Mouse (Mus musculus) urinary bladder, postnatal 25 days (tissue): ENCODE data around the gene Scgb1a1.
"Not testable (repeated sequence)": the region's sequence is repeated elsewhere in the genome, so short reads cannot be mapped to it uniquely, and the experiment has no call there.

Source experiments
- DNase-seq: peaks from one replicate; pipeline ENCODE4 v3.0.0; 2022; ENCODE audit warnings: low spot score

Scgb1a1 gene

GRCm38 (mm10) chr19:9100297-9101061, 12.7 kb upstream of the Scgb1a1 start:
- DNase-seq = no peak

- DNase-seq = no peak
These were observed 12.0 kb upstream of the Scgb1a1 start for GRCm38 (mm10) chr19:9099751-9100150.

GRCm38 (mm10) chr19:9097441-9097840, 9.7 kb upstream of the Scgb1a1 start:
- no peak for DNase-seq

GRCm38 (mm10) chr19:9095111-9095510, 7.4 kb upstream of the Scgb1a1 start:
- DNase-seq = no peak

- DNase-seq = no peak
These were observed 3.0 kb upstream of the Scgb1a1 start for GRCm38 (mm10) chr19:9090709-9091108.

GRCm38 (mm10) chr19:9090191-9090590, 2.4 kb upstream of the Scgb1a1 start:
- DNase-seq = no peak

GRCm38 (mm10) chr19:9083892-9084291, 3.9 kb downstream of the Scgb1a1 start:
- DNase-seq = not testable (repeated sequence)

GRCm38 (mm10) chr19:9083010-9083355, 4.8 kb downstream of the Scgb1a1 start:
- DNase-seq = no peak

- peak; percentile 85 for DNase-seq
These were observed 5.4 kb downstream of the Scgb1a1 start for GRCm38 (mm10) chr19:9082191-9083009.

GRCm38 (mm10) chr19:9081311-9082190, 6.2 kb downstream of the Scgb1a1 start:
- no peak for DNase-seq

- no peak for DNase-seq
These were observed 7.8 kb downstream of the Scgb1a1 start for GRCm38 (mm10) chr19:9079916-9080315.

- DNase-seq = no peak
These were observed 10.6 kb downstream of the Scgb1a1 start for GRCm38 (mm10) chr19:9076982-9077660.

GRCm38 (mm10) chr19:9076035-9076434, 11.7 kb downstream of the Scgb1a1 start:
- no peak for DNase-seq

- DNase-seq = no peak
These were observed 12.2 kb downstream of the Scgb1a1 start for GRCm38 (mm10) chr19:9075558-9075957.

- DNase-seq = no peak
These were observed 13.3 kb downstream of the Scgb1a1 start for GRCm38 (mm10) chr19:9074424-9074823.

GRCm38 (mm10) chr19:9073776-9074411, 13.9 kb downstream of the Scgb1a1 start:
- DNase-seq = no peak

GRCm38 (mm10) chr19:9072157-9072530, 15.6 kb downstream of the Scgb1a1 start:
- no peak for DNase-seq

GRCm38 (mm10) chr19:9071456-9072156, 16.2 kb downstream of the Scgb1a1 start:
- no peak for DNase-seq

GRCm38 (mm10) chr19:9070316-9070715, 17.4 kb downstream of the Scgb1a1 start:
- no peak for DNase-seq

GRCm38 (mm10) chr19:9069687-9070307, 18.0 kb downstream of the Scgb1a1 start:
- no peak for DNase-seq
